Comparison of ENCODE assay signal across 9 mouse cellular contexts in the genomic region with DNA sequence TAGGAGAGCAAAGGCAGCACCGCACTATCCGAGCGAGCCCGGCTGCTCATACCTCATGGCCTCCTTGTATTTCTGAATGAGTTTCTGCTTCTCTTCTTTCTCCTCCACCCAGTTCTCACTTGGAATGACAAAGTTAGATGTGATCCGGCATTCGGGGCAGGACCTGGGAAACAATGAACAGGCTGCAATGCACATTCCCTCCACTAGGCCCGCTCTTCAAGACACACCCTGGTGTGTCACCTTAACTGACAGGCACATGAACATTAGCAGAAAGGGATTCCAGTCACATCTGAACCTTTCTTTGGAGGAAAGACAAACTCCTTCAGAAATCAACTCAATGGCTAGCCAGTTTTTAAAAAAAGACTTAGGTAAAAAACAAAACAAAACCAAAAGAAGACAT. TPM values are rescaled to one million over a fixed set of nuclear protein-coding genes. Genes with fewer than 3 reads are reported as not detected.
DNase-seq lines count a peak whose midpoint lies in the region; TF ChIP-seq lines count a peak whose summit lies in the region.
"Had no signal": no experiment of that assay in that cellular context is flagged by ENCODE, and none has a peak within 500 bp of the region (broad histone marks: within the 10 kb centered on the region; RNA-seq: fewer than 3 reads in every experiment).

No protein-coding gene starts in this region.

- H3K4me3 ChIP-seq in MEL (ENCODE audit: control insufficient read depth in 1 of 2, insufficient read depth in 1 of 2, low read depth in 2 of 2, low read length in 2 of 2) = no peak overlapping the region

- no peak for TF ChIP-seq RAD21 in MEL (IDR thresholded peaks at IDR 0.05; ENCODE audit: low read depth, low read length)

- no peaks in the 10 kb centered on the region for H3K9me3 ChIP-seq in MEL (replicated peaks; ENCODE audit: insufficient read depth, low read length)

- no peak for TF ChIP-seq EP300 in MEL (IDR thresholded peaks at IDR 0.05; ENCODE audit: low read depth in 1 of 2, low read length in 2 of 2)

- TF ChIP-seq POLR2A in MEL (IDR thresholded peaks at IDR 0.05; ENCODE audit: control insufficient read depth in 1 of 2, insufficient read depth in 1 of 2, low read depth in 1 of 2, low read length in 2 of 2, poor library complexity in 1 of 2) = no peak

- H3K27ac ChIP-seq in MEL (ENCODE audit: control insufficient read depth, low read depth, low read length) = no peak overlapping the region

- TF ChIP-seq CTCF in MEL (IDR thresholded peaks at IDR 0.05 in 2 of 3, conservative IDR thresholded peaks at IDR 0.05 in 1 of 3; ENCODE audit: control insufficient read depth in 1 of 3, insufficient read depth in 1 of 3, low read depth in 2 of 3, low read length in 3 of 3, poor library complexity in 1 of 3, severe bottlenecking in 1 of 3) = peak; percentile 23 to 64 (median 40); a peak in 4 of 6 replicates

- no peaks in the 10 kb centered on the region for H3K79me2 ChIP-seq in MEL (ENCODE audit: control insufficient read depth, insufficient read depth, low read length, poor library complexity)

- H3K9ac ChIP-seq in MEL (ENCODE audit: control insufficient read depth, low read depth, low read length, poor library complexity, severe bottlenecking) = no peak overlapping the region

- intact Hi-C loops in heart, postnatal 25 days (cut with DNase I) = no loop called here

- H3K36me3 ChIP-seq in MEL (ENCODE audit: control insufficient read depth in 1 of 2, insufficient read depth in 2 of 2, low read length in 2 of 2) = no peaks in the 10 kb centered on the region

- H3K27me3 ChIP-seq in MEL (ENCODE audit: control insufficient read depth in 1 of 2, insufficient read depth in 2 of 2, low read length in 2 of 2) = no peaks in the 10 kb centered on the region

- peak; percentile 50 for DNase-seq in kidney, adult 9 months
- no peak for DNase-seq in kidney, adult 11 months
- DNase-seq in MEL (ENCODE audit: low read depth, low spot score) = peak; percentile 46
- DNase-seq in embryo, embryonic 9.5 days (ENCODE audit: extremely low spot score) = peak; percentile 55
- peak; percentile 29 to 57 for DNase-seq in lung, postnatal 4 days
- DNase-seq in spleen, adult 12 weeks (ENCODE audit: low spot score) = no peak
- DNase-seq in frontal cortex, postnatal 10 days (ENCODE audit: low spot score in 2 of 2) = no peak
- no peak for DNase-seq in heart, postnatal 25 days (ENCODE audit: low spot score)
- DNase-seq: cerebellum, adult 11 months had no signal

- no peaks in the 10 kb centered on the region for H3K4me1 ChIP-seq in MEL (ENCODE audit: control insufficient read depth in 1 of 2, insufficient read depth in 2 of 2, low read length in 2 of 2)

TF ChIP-seq in MEL, 35 proteins besides CTCF, POLR2A, EP300 and RAD21:
- TF ChIP-seq GATA1 (IDR thresholded peaks at IDR 0.05; ENCODE audit: low read depth, low read length) = no peak
- TF ChIP-seq E2F4 (IDR thresholded peaks at IDR 0.05; ENCODE audit: borderline replicate concordance, low read depth, low read length) = no peak
- TF ChIP-seq ZMIZ1 (IDR thresholded peaks at IDR 0.05; ENCODE audit: low read depth, low read length) = no peak
- TF ChIP-seq SIN3A (IDR thresholded peaks at IDR 0.05; ENCODE audit: low read length) = no peak
- no peak for TF ChIP-seq ETS1 (IDR thresholded peaks at IDR 0.05; ENCODE audit: low read depth, low read length)
- no peak for TF ChIP-seq NELFE (IDR thresholded peaks at IDR 0.05; ENCODE audit: low read depth, low read length)
- no peak for TF ChIP-seq KAT2A (conservative IDR thresholded peaks at IDR 0.05; ENCODE audit: low read depth, low read length)
- no peak for TF ChIP-seq CHD2 (IDR thresholded peaks at IDR 0.05; ENCODE audit: low read length)
- no peak for TF ChIP-seq USF2 (IDR thresholded peaks at IDR 0.05; ENCODE audit: borderline replicate concordance in 1 of 2, insufficient read depth in 1 of 2, low read depth in 1 of 2, low read length in 2 of 2)
- TF ChIP-seq ZC3H11A (IDR thresholded peaks at IDR 0.05; ENCODE audit: low read depth, low read length) = no peak
- no peak for TF ChIP-seq TAL1 (IDR thresholded peaks at IDR 0.05; ENCODE audit: low read length)
- no peak for TF ChIP-seq ZKSCAN1 (IDR thresholded peaks at IDR 0.05; ENCODE audit: low read depth, low read length)
- no peak for TF ChIP-seq JUND (IDR thresholded peaks at IDR 0.05; ENCODE audit: low read depth, low read length)
- no peak for TF ChIP-seq CHD1 (IDR thresholded peaks at IDR 0.05; ENCODE audit: low read depth, low read length)
- TF ChIP-seq POLR2AphosphoS5 (IDR thresholded peaks at IDR 0.05; ENCODE audit: borderline replicate concordance, low read depth, low read length) = no peak
- no peak for TF ChIP-seq TCF12 (IDR thresholded peaks at IDR 0.05; ENCODE audit: low read depth, low read length)
- no peak for TF ChIP-seq MXI1 (IDR thresholded peaks at IDR 0.05; ENCODE audit: low read depth, low read length)
- TF ChIP-seq ELF1 (IDR thresholded peaks at IDR 0.05; ENCODE audit: low read depth, low read length) = no peak

RNA-seq across cellular contexts. Expression of a gene that starts 19.4 kb away (rescaled TPM):
- total RNA-seq in MEL (2012; rRNA removed) = 0.13 TPM in 1 of 2 replicates, not detected in the other
- under 1 TPM in 1 of 2 experiments, not detected in 1; 0.10 TPM for polyA plus RNA-seq in MEL (2012; ENCODE audit: insufficient read depth in 1 of 2, insufficient read length in 2 of 2, low read depth in 1 of 2, low replicate concordance in 2 of 2, missing spikeins in 1 of 2)
- total RNA-seq in heart, postnatal 25 days (2021) = under 1 TPM in 1 of 2 experiments, not detected in 1; 0.34 TPM

RNA-seq across cellular contexts. Expression of a gene that starts 19.9 kb away (rescaled TPM):
- total RNA-seq in MEL (2012; rRNA removed) = 58.1 and 60.4 TPM in 2 replicates
- 10 to 100 TPM in 1 of 2 experiments, not detected in 1; 57.4 TPM for polyA plus RNA-seq in MEL (2012; ENCODE audit: insufficient read depth in 1 of 2, insufficient read length in 2 of 2, low read depth in 1 of 2, low replicate concordance in 2 of 2, missing spikeins in 1 of 2)
- 100 to 1,000 TPM in 1 of 2 experiments, 10 to 100 TPM in 1; 67.0 to 107 TPM for total RNA-seq in heart, postnatal 25 days (2021)

RNA-seq across cellular contexts. Expression of a gene that starts 22.9 kb away (rescaled TPM):
- 4.9 and 5.9 TPM in 2 replicates for total RNA-seq in MEL (2012; rRNA removed)
- polyA plus RNA-seq in MEL (2012; ENCODE audit: insufficient read depth in 1 of 2, insufficient read length in 2 of 2, low read depth in 1 of 2, low replicate concordance in 2 of 2, missing spikeins in 1 of 2) = 10 to 100 TPM in 1 of 2 experiments, not detected in 1; 12.0 TPM
- 10 to 100 TPM; 16.4 to 20.5 TPM for total RNA-seq in heart, postnatal 25 days (2021)

Comparison
In these comparisons a context has a peak if more than half of its experiments do, and no peak if none do; other contexts are left out.
1. DNase-seq: peak in kidney, adult 9 months (single experiment), MEL (single experiment), embryo, embryonic 9.5 days (single experiment) and lung, postnatal 4 days (2 of 2); none in kidney, adult 11 months (single experiment), spleen, adult 12 weeks (single experiment), frontal cortex, postnatal 10 days (0 of 2) and heart, postnatal 25 days (single experiment).